Mouse (Mus musculus) gastrocnemius, adult 2 months (tissue): ENCODE data around the gene Carhsp1. TPM values are rescaled to one million over a fixed set of nuclear protein-coding genes. Genes with fewer than 3 reads are reported as not detected.
A peak's percentile ranks its signal among the peaks of the same experiment; 100 is the strongest.

Experiments
- DNase-seq: peaks from one replicate; pipeline ENCODE4 v3.0.0; 2022
- H3K27ac ChIP-seq: fragments of 200-600 bp; 2 replicates; pipeline ENCODE4 v1.8.1; 2022; ENCODE audit warnings: mild to moderate bottlenecking
- H3K4me3 ChIP-seq: fragments of 200-600 bp; 2 replicates; pipeline ENCODE4 v1.8.1; 2022; ENCODE audit warnings: mild to moderate bottlenecking, moderate library complexity
- CTCF ChIP-seq: fragments of 200-600 bp; IDR thresholded peaks from 2 replicates; pipeline ENCODE4 v1.8.1; 2022; ENCODE audit warnings: antibody characterized with exemption, mild to moderate bottlenecking, moderate library complexity
- intact Hi-C: fragments of 180-260 bp; cut with DNase I; formaldehyde crosslinking; loops from one replicate; pipeline ENCODE4 v1.15.1; 2025
- total RNA-seq, 2 experiments: library from RNA; stranded (reverse); gene quantifications; 2 replicates each; pipeline ENCODE4 v1.2.3; 2021

Carhsp1 gene
- total RNA-seq, 2 experiments from 2014 or later = 5.8 to 8.7 TPM

DNA sequence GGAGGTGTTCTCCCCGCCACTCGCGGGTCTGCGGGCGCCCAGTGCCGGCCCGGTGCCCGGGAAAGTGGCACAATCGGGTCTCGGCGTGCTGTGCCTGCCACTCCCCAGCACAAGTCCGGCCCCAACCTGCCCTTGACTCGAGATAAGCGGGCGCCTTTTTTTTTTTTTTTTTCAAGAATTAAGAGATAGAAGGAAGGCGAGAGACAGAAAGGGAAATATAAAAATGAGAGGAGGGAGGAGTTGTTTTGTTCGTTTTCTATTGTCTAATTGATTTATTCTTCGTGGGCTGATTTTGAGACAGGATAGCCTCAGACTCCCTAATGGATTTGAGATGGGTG lies 364 bp upstream of the Carhsp1 start:
- TF ChIP-seq CTCF = no peak
- H3K4me3 ChIP-seq = peak overlapping the region; percentile 94
- H3K27ac ChIP-seq = peak overlapping the region; percentile 87
- no peak for DNase-seq
- intact Hi-C loops = no loop called here

DNA sequence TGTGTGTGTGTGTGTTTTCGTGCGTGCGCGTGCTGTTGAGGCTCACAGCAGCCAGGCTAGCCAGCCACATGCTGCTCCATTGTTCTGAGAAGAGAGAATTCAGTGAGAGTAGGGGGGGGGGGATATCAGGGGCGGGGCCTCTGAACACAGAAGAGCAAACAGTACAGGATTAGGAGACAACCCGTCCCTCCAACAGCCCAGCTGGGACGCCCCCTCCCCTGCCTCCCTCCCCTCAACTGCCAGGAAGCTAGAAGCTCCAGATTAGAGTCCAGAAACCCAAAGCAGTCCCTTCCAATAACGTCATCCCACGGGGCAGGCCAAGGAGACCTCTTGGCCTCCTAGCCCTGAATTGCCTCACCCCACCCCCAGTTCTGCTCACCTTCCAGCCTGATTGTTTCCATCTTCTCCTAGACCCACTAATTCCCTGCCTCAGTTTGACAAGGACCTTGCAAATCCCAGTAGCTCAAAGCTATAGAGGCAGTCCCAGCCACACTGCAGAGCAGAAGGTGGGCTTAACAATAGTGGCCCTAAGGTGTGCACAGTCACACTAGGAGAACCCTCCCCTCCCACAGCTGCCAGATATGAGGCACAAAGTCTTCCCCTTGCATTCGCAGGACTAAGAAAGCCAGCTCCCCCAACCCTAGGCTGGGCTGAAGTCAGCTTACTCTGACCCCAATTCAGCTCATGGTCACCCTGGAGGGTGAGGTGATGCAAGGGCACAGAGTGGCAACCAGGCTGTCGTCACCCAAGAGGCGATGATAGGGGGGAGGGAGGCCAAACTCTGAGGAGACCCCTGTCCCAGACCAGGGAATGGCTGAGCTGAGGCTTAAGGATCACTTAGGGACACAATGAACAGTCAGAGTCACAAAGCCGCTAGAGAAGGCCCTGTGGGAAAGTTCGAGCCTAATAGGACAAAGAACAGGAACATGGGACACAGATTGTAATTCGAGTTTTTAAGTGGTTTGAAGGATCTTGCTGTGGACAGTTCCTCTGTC lies 1.6 kb downstream of the Carhsp1 start:
- H3K27ac ChIP-seq = peak overlapping the region; percentile 87
- DNase-seq = no peak
- intact Hi-C loops = no loop called here

GRCm38 (mm10) chr16:8669432-8669831 lies 2.5 kb downstream of the Carhsp1 start:
- intact Hi-C loops = no loop called here
- DNase-seq = no peak
- peak overlapping the region; percentile 73 for H3K27ac ChIP-seq
- TF ChIP-seq CTCF = no peak
- H3K4me3 ChIP-seq = 0 out of 2 replicates have a peak overlapping the region, but pooled peaks have one; percentile 30

More for the DNA sequence above, 1.6 kb downstream of the Carhsp1 start:
- H3K4me3 ChIP-seq = peak overlapping the region; percentile 94
- TF ChIP-seq CTCF = no peak

DNA sequence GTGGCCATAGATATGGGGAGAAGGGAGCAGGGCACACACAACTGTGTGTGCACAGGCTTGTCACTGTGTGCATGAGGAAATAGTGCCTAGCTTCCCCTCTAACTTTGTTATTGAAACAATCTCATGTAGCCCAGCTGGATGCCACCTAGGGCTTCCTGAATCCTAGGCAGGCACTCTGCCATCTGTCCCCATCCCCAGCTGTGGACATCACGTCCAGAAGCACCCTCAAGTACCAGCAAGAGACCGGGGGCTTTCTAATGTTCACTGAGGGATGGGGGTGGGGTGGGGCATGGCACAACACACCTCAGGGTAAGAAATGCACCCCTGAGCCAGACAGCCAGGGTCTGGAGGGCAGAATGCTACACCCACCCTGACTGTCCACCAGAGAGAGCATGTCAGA lies 3.6 kb downstream of the Carhsp1 start:
- H3K27ac ChIP-seq = peak overlapping the region; percentile 73
- intact Hi-C loops = no loop called here
- TF ChIP-seq CTCF = no peak
- DNase-seq = no peak
- no peak overlapping the region for H3K4me3 ChIP-seq

DNA sequence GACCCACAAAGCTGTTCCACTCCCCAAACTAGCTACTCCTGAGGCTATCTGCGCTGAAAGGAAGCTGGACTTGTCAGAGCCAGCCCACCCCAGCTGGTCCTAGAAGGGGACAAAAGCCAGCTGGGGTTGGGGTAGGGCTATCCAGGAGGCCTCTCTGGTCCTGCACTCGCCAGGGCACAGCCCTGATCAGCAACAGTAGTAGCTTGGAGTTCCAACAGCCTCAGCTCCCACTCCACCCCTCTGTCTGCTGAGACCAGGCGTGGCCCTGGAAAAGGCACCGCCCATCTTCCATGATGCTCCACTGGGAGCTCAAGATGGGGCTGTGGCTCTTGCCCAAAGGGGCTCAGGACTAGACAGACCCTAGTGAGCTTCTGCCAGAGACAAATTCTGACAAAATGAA lies 4.1 kb downstream of the Carhsp1 start:
- H3K4me3 ChIP-seq = peak overlapping the region; percentile 31
- peak; percentile 55 for DNase-seq
- no peak for TF ChIP-seq CTCF
- peak overlapping the region; percentile 73 for H3K27ac ChIP-seq
- intact Hi-C loops = no loop called here

- TF ChIP-seq CTCF = no peak
- peak overlapping the region; percentile 31; the same call in 1 of the 2 replicates for H3K4me3 ChIP-seq
- intact Hi-C loops = no loop called here
- H3K27ac ChIP-seq = peak overlapping the region; percentile 73
- peak; percentile 49 for DNase-seq
Observed at GRCm38 (mm10) chr16:8667261-8667660, 4.7 kb downstream of the Carhsp1 start.

- DNase-seq = peak; percentile 72
Observed at GRCm38 (mm10) chr16:8666452-8666851, 5.5 kb downstream of the Carhsp1 start.

GRCm38 (mm10) chr16:8665367-8665766 lies 6.6 kb downstream of the Carhsp1 start:
- Histone ChIP-seq H3K4me3 (no peak overlapping the region), H3K27ac (peak overlapping the region; percentile 79)
- TF ChIP-seq CTCF = no peak
- peak; percentile 43 for DNase-seq
- intact Hi-C loops = no loop called here

More at GRCm38 (mm10) chr16:8666452-8666851, 5.5 kb downstream of the Carhsp1 start:
- peak overlapping the region; percentile 11; the same call in 1 of the 2 replicates for H3K4me3 ChIP-seq
- intact Hi-C loops = no loop called here
- no peak for TF ChIP-seq CTCF
- peak overlapping the region; percentile 79 for H3K27ac ChIP-seq

DNA sequence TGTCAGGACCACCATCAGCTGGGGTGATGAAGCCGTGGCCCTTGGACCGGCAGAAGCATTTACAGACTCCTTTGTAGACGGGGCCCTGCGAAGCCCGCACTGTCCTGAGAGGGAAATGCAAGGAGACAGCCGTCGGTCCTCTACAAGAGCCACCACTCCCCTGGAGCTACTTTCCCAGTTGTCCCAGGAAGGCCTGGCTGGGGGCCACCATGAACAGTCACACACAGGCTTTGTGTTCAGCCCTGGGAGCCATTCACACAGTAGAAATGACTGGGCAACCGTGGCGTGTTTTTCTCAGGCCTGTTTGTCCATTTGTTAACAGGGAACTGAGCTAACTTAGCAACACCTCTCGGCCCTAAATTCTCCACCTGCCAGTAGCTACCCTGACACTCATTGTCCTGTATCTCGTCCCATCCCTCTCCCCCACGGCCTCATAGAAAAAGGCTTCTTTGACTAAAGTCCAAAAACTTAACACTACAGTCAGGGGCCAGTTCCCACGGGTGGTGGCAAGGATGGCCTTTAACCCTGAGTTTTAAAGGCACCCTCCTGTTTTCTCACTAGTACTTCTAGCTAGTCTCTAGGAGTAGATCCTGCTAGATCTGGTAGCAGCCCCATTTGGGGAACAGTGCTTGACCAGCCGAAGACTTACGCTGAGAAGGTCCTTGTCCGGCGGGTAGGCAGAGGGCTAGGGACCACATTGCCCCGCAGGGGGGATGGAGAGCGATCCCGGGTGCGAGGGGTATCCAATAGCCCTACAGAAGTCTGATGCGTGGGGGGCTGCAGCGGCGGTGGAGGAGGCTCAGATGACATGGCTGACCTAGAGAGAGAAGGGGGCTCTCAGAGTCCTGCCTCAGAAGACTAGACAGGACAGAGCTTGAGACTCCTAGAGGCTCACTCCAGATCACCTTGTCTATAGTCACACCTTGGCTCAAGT lies 8.1 kb downstream of the Carhsp1 start:
- Histone ChIP-seq H3K4me3 (no peak overlapping the region), H3K27ac (peak overlapping the region; percentile 16)
- DNase-seq = peak; percentile 51
- intact Hi-C loops = no loop called here
- no peak for TF ChIP-seq CTCF

- no peak for TF ChIP-seq CTCF
- Histone ChIP-seq H3K4me3 (no peak overlapping the region), H3K27ac (no peak overlapping the region)
- intact Hi-C loops = no loop called here
- DNase-seq = no peak
Observed at GRCm38 (mm10) chr16:8663022-8663421, 8.9 kb downstream of the Carhsp1 start.

DNA sequence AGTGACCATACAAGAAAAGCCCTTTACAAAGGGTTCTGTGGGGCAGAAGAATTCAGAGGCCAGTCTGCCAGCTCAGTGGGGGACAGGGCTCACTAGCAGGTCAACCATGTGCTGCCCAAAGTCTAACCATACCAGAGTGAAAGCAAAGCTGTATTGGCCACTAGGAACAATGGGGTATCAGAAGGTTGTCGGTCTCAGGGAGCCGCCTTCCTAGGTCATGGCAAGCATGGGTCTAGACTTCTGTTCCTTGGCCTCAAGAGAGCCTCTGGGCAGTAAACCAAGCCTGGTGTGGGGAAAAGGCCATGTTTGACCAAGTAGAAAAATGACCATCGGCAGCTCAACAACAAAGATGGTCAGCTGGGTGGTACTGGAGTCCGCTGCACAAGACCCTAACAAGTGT lies 13.2 kb downstream of the Carhsp1 start:
- DNase-seq = no peak
- no peak overlapping the region for H3K4me3 ChIP-seq
- H3K27ac ChIP-seq = no peak overlapping the region
- no peak for TF ChIP-seq CTCF
- intact Hi-C loops = no loop called here

DNA sequence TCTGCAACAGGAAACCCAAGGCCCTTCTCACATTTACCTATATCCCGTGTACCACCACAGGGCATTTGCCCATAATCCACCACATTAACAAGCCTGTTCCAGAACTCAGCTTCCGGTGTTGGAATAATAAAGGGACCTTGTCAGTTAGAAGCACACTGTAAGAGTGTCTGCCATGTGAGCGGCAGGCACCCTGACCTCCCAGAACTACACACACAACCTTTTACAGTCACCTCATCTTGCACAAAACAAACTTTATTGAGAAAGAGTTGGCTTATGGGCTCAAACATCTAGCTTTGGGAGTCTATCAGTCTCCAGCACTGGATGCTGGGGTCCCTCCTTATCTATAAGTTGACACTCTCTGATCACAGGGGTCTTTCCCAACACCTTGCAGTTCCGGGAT lies 13.6 kb downstream of the Carhsp1 start:
- Histone ChIP-seq H3K27ac (no peak overlapping the region), H3K4me3 (no peak overlapping the region)
- DNase-seq = no peak
- intact Hi-C loops = no loop called here
- no peak for TF ChIP-seq CTCF
